In the genomic region with DNA sequence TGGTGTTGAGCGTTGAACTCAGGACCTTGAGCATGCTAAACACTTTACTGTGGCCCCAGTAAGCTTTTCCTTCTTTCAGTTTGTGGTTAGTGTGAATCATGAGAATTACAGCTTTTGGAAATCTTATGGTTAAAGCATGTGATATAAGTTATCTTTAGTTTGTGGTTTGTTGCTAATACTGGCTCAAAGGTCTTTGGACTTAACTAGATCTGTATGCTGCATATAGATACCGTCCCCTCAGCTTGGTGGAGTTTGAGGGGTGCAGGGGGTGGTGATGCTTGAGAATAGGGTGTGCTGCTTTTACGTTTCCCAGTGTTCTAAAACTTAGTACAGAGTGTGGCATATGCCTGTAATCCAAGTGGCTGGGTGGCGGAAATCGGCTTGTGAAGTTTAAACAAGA, we compare ENCODE assay signal across 15 mouse cellular contexts. TPM values are rescaled to one million over a fixed set of nuclear protein-coding genes. Genes with fewer than 3 reads are reported as not detected.
DNase-seq lines count a peak whose midpoint lies in the region; ATAC-seq and TF ChIP-seq lines count a peak whose summit lies in the region.
"Had no signal": no experiment of that assay in that cellular context is flagged by ENCODE, and none has a peak within 500 bp of the region (broad histone marks: within the 10 kb centered on the region; RNA-seq: fewer than 3 reads in every experiment).

No protein-coding gene starts in this region.

- H3K36me3 ChIP-seq in kidney, postnatal 0 days (ENCODE audit: insufficient read depth, low read length), result no peaks in the 10 kb centered on the region
- peaks cover 9% of the 10 kb centered on the region; the same call in 1 of the 2 replicates for H3K36me3 ChIP-seq in liver, embryonic 11.5 days (ENCODE audit: control insufficient read depth, insufficient read depth, low read length)
- H3K36me3 ChIP-seq in stomach, embryonic 16.5 days (ENCODE audit: control insufficient read depth, insufficient read depth, low read length), result no peaks in the 10 kb centered on the region
- H3K36me3 ChIP-seq: forebrain, embryonic 12.5 days; hindbrain, embryonic 12.5 days; limb, embryonic 15.5 days had no signal

- WGBS in kidney, postnatal 0 days, result 83% methylated on average over 5 of the region's 5 CpGs
- WGBS in liver, embryonic 11.5 days, result 45% methylated on average over 5 of the region's 5 CpGs
- WGBS in stomach, embryonic 16.5 days, result 72% methylated on average over 5 of the region's 5 CpGs

- H3K4me3 ChIP-seq in kidney, postnatal 0 days (replicated peaks; ENCODE audit: low read depth, low read length), result no peak overlapping the region
- peak overlapping the region; percentile 62 for H3K4me3 ChIP-seq in bone marrow macrophage, adult 2 months (ENCODE audit: insufficient read depth, low read length)
- peak overlapping the region; percentile 52 for H3K4me3 ChIP-seq in liver, embryonic 11.5 days (ENCODE audit: low read depth, low read length)
- peak overlapping the region; percentile 60 for H3K4me3 ChIP-seq in stomach, embryonic 16.5 days (replicated peaks; ENCODE audit: low read length)
- H3K4me3 ChIP-seq: forebrain, embryonic 12.5 days; gastrocnemius, adult 2 months; hindbrain, embryonic 12.5 days; limb, embryonic 15.5 days had no signal

- TF ChIP-seq CTCF in kidney, postnatal 0 days (IDR thresholded peaks at IDR 0.05; ENCODE audit: low read depth), result no peak
- TF ChIP-seq CTCF in bone marrow macrophage, adult 2 months (IDR thresholded peaks at IDR 0.05; ENCODE audit: low read depth, low read length), result no peak

- no peak for ATAC-seq in kidney, postnatal 0 days (replicated peaks; ENCODE audit: low FRiP score, low read depth)
- ATAC-seq in liver, embryonic 11.5 days (replicated peaks; ENCODE audit: low FRiP score), result peak; percentile 34; the same call in 1 of the 2 replicates
- no peak for ATAC-seq in stomach, embryonic 16.5 days (ENCODE audit: insufficient read depth, low FRiP score)
- ATAC-seq: midbrain, embryonic 16.5 days had no signal

- H3K27me3 ChIP-seq in kidney, postnatal 0 days (ENCODE audit: insufficient read depth, low read length), result no peaks in the 10 kb centered on the region
- no peaks in the 10 kb centered on the region for H3K27me3 ChIP-seq in liver, embryonic 11.5 days (replicated peaks; ENCODE audit: control insufficient read depth, insufficient read depth, low read length)
- no peaks in the 10 kb centered on the region for H3K27me3 ChIP-seq in stomach, embryonic 16.5 days (ENCODE audit: control insufficient read depth, insufficient read depth, low read length)
- H3K27me3 ChIP-seq: forebrain, embryonic 12.5 days; hindbrain, embryonic 12.5 days; limb, embryonic 15.5 days had no signal

- no peak for DNase-seq in kidney, postnatal 0 days (ENCODE audit: low spot score)
- no peak for DNase-seq in kidney, postnatal 36 days
- no peak for DNase-seq in liver, embryonic 11.5 days (ENCODE audit: low spot score)
- no peak for DNase-seq in B cell, adult 2 months
- DNase-seq in lung, postnatal 10 days, result no peak
- DNase-seq: gastrocnemius, adult 2 months; kidney, postnatal 10 days; thymus, postnatal 4 days had no signal

- H3K9ac ChIP-seq in kidney, postnatal 0 days (ENCODE audit: low read depth, low read length), result no peak overlapping the region
- H3K9ac ChIP-seq in liver, embryonic 11.5 days (ENCODE audit: low read depth, low read length), result peak overlapping the region; percentile 49; the same call in 1 of the 2 replicates
- H3K9ac ChIP-seq in stomach, embryonic 16.5 days (ENCODE audit: low read length), result no peak overlapping the region
- H3K9ac ChIP-seq: forebrain, embryonic 12.5 days; hindbrain, embryonic 12.5 days; limb, embryonic 15.5 days had no signal

- no peaks in the 10 kb centered on the region for H3K9me3 ChIP-seq in kidney, postnatal 0 days (replicated peaks; ENCODE audit: low read length)
- H3K9me3 ChIP-seq in liver, embryonic 11.5 days (ENCODE audit: control insufficient read depth, low read length), result no peaks in the 10 kb centered on the region
- no peaks in the 10 kb centered on the region for H3K9me3 ChIP-seq in stomach, embryonic 16.5 days (replicated peaks; ENCODE audit: control insufficient read depth, low read length)
- H3K9me3 ChIP-seq: forebrain, embryonic 12.5 days; hindbrain, embryonic 12.5 days; limb, embryonic 15.5 days had no signal

- no peak overlapping the region for H3K27ac ChIP-seq in kidney, postnatal 0 days
- H3K27ac ChIP-seq in bone marrow macrophage, adult 2 months (ENCODE audit: insufficient read depth, low read depth, low read length), result peak overlapping the region; percentile 97
- peak overlapping the region; percentile 95 for H3K27ac ChIP-seq in liver, embryonic 11.5 days (ENCODE audit: low read depth, low read length)
- H3K27ac ChIP-seq in stomach, embryonic 16.5 days (ENCODE audit: low read length), result no peak overlapping the region
- H3K27ac ChIP-seq: forebrain, embryonic 12.5 days; gastrocnemius, adult 2 months; hindbrain, embryonic 12.5 days; limb, embryonic 15.5 days had no signal

- TF ChIP-seq POLR2A in bone marrow macrophage, adult 2 months (IDR thresholded peaks at IDR 0.05; ENCODE audit: borderline replicate concordance, low read depth, low read length), result no peak

- H3K4me2 ChIP-seq in kidney, postnatal 0 days (ENCODE audit: low read length), result peak overlapping the region; percentile 92; the same call in 1 of the 2 replicates
- peak overlapping the region; percentile 91 for H3K4me2 ChIP-seq in liver, embryonic 11.5 days
- peak overlapping the region; percentile 21; the same call in 1 of the 2 replicates for H3K4me2 ChIP-seq in stomach, embryonic 16.5 days (ENCODE audit: low read depth, low read length)
- H3K4me2 ChIP-seq: forebrain, embryonic 12.5 days; hindbrain, embryonic 12.5 days; limb, embryonic 15.5 days had no signal

- no peaks in the 10 kb centered on the region for H3K4me1 ChIP-seq in kidney, postnatal 0 days (replicated peaks; ENCODE audit: insufficient read depth, low read length)
- H3K4me1 ChIP-seq in bone marrow macrophage, adult 2 months (ENCODE audit: control insufficient read depth, insufficient read depth, low read length), result peaks cover 46% of the 10 kb centered on the region
- peaks cover 63% of the 10 kb centered on the region for H3K4me1 ChIP-seq in liver, embryonic 11.5 days (replicated peaks; ENCODE audit: control insufficient read depth, insufficient read depth, low read length)
- peaks cover 44% of the 10 kb centered on the region for H3K4me1 ChIP-seq in stomach, embryonic 16.5 days (ENCODE audit: control insufficient read depth, insufficient read depth, low read length)

RNA-seq across cellular contexts. Expression of gene Ncoa4, which starts 7.7 kb away (rescaled TPM):
- 97.2 and 99.1 TPM in 2 replicates for polyA plus RNA-seq in kidney, postnatal 0 days (2015; fragmentation: Nextera tagmentation; extraction: Ambion mirVana)
- polyA plus RNA-seq in bone marrow macrophage, adult 2 months (2012; ENCODE audit: insufficient read depth, insufficient read length, missing spikeins), result 173 and 209 TPM in 2 replicates
- polyA plus RNA-seq in liver, embryonic 11.5 days (2014; fragmentation: Nextera tagmentation; extraction: Ambion mirVana), result 172 and 197 TPM in 2 replicates
- 145 and 150 TPM in 2 replicates for polyA plus RNA-seq in stomach, embryonic 16.5 days (2015; fragmentation: Nextera tagmentation; extraction: Ambion mirVana)

RNA-seq across cellular contexts. Expression of gene Msmb, which starts 25.5 kb away (rescaled TPM):
- polyA plus RNA-seq in kidney, postnatal 0 days (2015; fragmentation: Nextera tagmentation; extraction: Ambion mirVana), result not detected in 2 replicates
- polyA plus RNA-seq in bone marrow macrophage, adult 2 months (2012; ENCODE audit: insufficient read depth, insufficient read length, missing spikeins), result not detected in 2 replicates
- polyA plus RNA-seq in liver, embryonic 11.5 days (2014; fragmentation: Nextera tagmentation; extraction: Ambion mirVana), result 0.38 TPM in 1 of 2 replicates, not detected in the other
- polyA plus RNA-seq in stomach, embryonic 16.5 days (2015; fragmentation: Nextera tagmentation; extraction: Ambion mirVana), result not detected in 2 replicates
- polyA plus RNA-seq: forebrain, embryonic 12.5 days; hindbrain, embryonic 12.5 days; limb, embryonic 15.5 days; midbrain, embryonic 16.5 days; spleen, adult 2 months had no signal

RNA-seq across cellular contexts. Expression of gene Timm23, which starts 34.4 kb away (rescaled TPM):
- 305 and 316 TPM in 2 replicates for polyA plus RNA-seq in kidney, postnatal 0 days (2015; fragmentation: Nextera tagmentation; extraction: Ambion mirVana)
- 35.2 and 40.5 TPM in 2 replicates for polyA plus RNA-seq in bone marrow macrophage, adult 2 months (2012; ENCODE audit: insufficient read depth, insufficient read length, missing spikeins)
- 425 and 431 TPM in 2 replicates for polyA plus RNA-seq in liver, embryonic 11.5 days (2014; fragmentation: Nextera tagmentation; extraction: Ambion mirVana)
- polyA plus RNA-seq in stomach, embryonic 16.5 days (2015; fragmentation: Nextera tagmentation; extraction: Ambion mirVana), result 218 and 251 TPM in 2 replicates

RNA-seq across cellular contexts. Expression of gene Parg, which starts 34.4 kb away (rescaled TPM):
- 33.3 and 34.8 TPM in 2 replicates for polyA plus RNA-seq in kidney, postnatal 0 days (2015; fragmentation: Nextera tagmentation; extraction: Ambion mirVana)
- polyA plus RNA-seq in bone marrow macrophage, adult 2 months (2012; ENCODE audit: insufficient read depth, insufficient read length, missing spikeins), result 23.3 TPM in 2 replicates
- 37.2 and 41.3 TPM in 2 replicates for polyA plus RNA-seq in liver, embryonic 11.5 days (2014; fragmentation: Nextera tagmentation; extraction: Ambion mirVana)
- polyA plus RNA-seq in stomach, embryonic 16.5 days (2015; fragmentation: Nextera tagmentation; extraction: Ambion mirVana), result 29.1 and 30.0 TPM in 2 replicates

Comparison
In these comparisons a context has a peak if more than half of its experiments do, and no peak if none do; other contexts are left out.
1. H3K27ac ChIP-seq: peak in bone marrow macrophage, adult 2 months (single experiment) and liver, embryonic 11.5 days (single experiment); none in kidney, postnatal 0 days (single experiment) and stomach, embryonic 16.5 days (single experiment).
2. H3K4me2 ChIP-seq: peak in every context shown above with its lines; median percentile 92 in kidney, postnatal 0 days; 91 in liver, embryonic 11.5 days; 21 in stomach, embryonic 16.5 days.